Mouse (Mus musculus) hindbrain, embryonic 14.5 days (tissue): Measurements from ENCODE around the gene Sirt5. TPM values are rescaled to one million over a fixed set of nuclear protein-coding genes. Genes with fewer than 3 reads are reported as not detected.
A peak's percentile ranks its signal among the peaks of the same experiment; 100 is the strongest.

ENCODE experiments used
- ATAC-seq: fragments of 200-750 bp; cut with Nextera tagmentation; 2 replicates; pipeline ENCODE4 v1.8.0; 2017; ENCODE audit warnings: moderate number of reproducible peaks, mild to moderate bottlenecking, moderate TSS enrichment, moderate library complexity; ENCODE audit not compliant: low FRiP score
- DNase-seq: peaks from one replicate; pipeline ENCODE4 v3.0.0-alpha.2; 2015; ENCODE audit warnings: low spot score
- H3K27ac ChIP-seq: fragments of 300-500 bp; sonication (generic); 2 replicates; pipeline ENCODE4 v1.5.1; 2014; ENCODE audit warnings: mild to moderate bottlenecking, moderate library complexity
- H3K27me3 ChIP-seq: fragments of 300-500 bp; sonication (generic); 2 replicates; pipeline ENCODE4 v1.6.1; 2014; ENCODE audit warnings: mild to moderate bottlenecking, low read length, mixed read lengths; ENCODE audit not compliant: control insufficient read depth, insufficient read depth
- H3K36me3 ChIP-seq: fragments of 300-500 bp; sonication (generic); replicated peaks from 2 replicates; pipeline ENCODE4 v1.6.1; 2014; ENCODE audit not compliant: control insufficient read depth, insufficient read depth
- H3K4me1 ChIP-seq: fragments of 300-500 bp; sonication (generic); replicated peaks from 2 replicates; pipeline ENCODE4 v1.6.1; 2014; ENCODE audit warnings: antibody characterized with exemption, low read length, mixed read lengths; ENCODE audit not compliant: control insufficient read depth, insufficient read depth
- H3K4me2 ChIP-seq: fragments of 300-500 bp; sonication (generic); replicated peaks from 2 replicates; pipeline ENCODE4 v1.6.1; 2014; ENCODE audit warnings: mild to moderate bottlenecking, moderate library complexity
- H3K4me3 ChIP-seq: fragments of 300-500 bp; sonication (generic); replicated peaks from 2 replicates; pipeline ENCODE4 v1.5.1; 2014; ENCODE audit warnings: mild to moderate bottlenecking, low read length
- H3K9ac ChIP-seq: fragments of 300-500 bp; sonication (generic); 2 replicates; pipeline ENCODE4 v1.6.1; 2014
- H3K9me3 ChIP-seq: fragments of 300-500 bp; sonication (generic); 2 replicates; pipeline ENCODE4 v1.6.1; 2016; ENCODE audit warnings: low read length; ENCODE audit not compliant: control insufficient read depth
- WGBS: fragments of 180-500 bp; shearing (Covaris S2); extraction: QIAGEN DNeasy Blood & Tissue Kit; methylation state at CpG from one replicate; pipeline ENCODE4 v1.1.7; 2014; 5-methylcytosine and 5-hydroxymethylcytosine counted together
- polyA plus RNA-seq: library from polyadenylated mRNA; unstranded; fragments of >200 nt; fragmentation: Nextera tagmentation; extraction: Ambion mirVana; gene quantifications from 2 replicates; pipeline ENCODE4 v1.2.1, GENCODE M21; 2014

Sirt5 gene
- polyA plus RNA-seq = 30.3 and 30.5 TPM in 2 replicates

DNA sequence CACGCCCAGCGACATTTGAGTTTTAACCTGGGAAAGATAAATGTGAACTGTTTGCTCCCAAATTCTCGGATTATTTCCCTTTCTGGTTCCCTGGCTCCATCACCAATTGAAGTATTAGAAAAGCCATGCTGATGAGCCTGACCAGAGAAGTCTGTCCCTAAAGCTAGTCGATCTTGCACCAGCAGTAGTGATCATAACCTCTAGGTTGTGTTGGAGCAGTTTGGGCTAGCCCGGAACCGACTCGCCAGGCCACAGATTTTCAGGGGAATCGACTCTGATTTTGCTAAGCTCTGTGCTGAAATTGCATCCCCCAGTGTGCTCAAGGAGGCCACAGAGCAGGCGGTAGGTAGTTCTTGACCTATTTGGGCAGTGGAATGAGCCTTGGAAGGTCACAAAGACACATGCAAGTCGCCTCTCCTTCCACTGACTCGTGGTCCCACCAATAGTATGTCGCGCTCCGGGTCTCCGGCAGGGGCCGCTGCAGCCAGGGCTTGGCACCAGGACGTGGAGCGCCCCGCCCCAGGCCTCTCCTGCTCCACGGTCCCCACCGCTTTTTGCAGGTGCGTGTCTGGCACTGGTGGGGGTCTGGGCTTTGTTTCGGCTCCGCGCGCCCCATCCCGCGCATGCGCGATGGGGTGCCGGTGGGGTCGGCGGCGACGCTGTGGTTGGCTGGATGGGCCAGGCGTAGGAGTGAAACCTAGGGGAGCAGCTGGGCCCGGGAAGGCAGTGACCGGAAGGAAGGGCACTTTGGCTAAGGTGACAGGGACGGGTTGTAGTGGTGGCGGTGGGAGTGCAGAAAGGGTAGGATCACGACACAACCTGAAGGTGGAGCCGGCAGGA lies at the start of gene Sirt5:
Gene Sirt5, plus strand, starts transcription at position 512 of the 840 bp plus-strand sequence.
- Histone ChIP-seq H3K9me3 (no peaks in the 10 kb centered on the region), H3K4me2 (peak within 1 kb of the TSS; percentile 91), H3K27me3 (no peaks in the 10 kb centered on the region), H3K27ac (peak within 1 kb of the TSS; percentile 81), H3K36me3 (no peaks in the 10 kb centered on the region), H3K9ac (peak within 1 kb of the TSS; percentile 83), H3K4me1 (peaks cover 8% of the 10 kb centered on the region; the same call in 1 of the 2 replicates), H3K4me3 (peak within 1 kb of the TSS; percentile 65)
- peak; percentile 90 for DNase-seq
- peak; percentile 96 for ATAC-seq
- WGBS = 15% methylated on average over 42 of the region's 42 CpGs

- no peak overlapping the region for H3K27ac ChIP-seq
- no peak overlapping the region for H3K9ac ChIP-seq
- DNase-seq (no peak), ATAC-seq (no peak)
- WGBS = 87% methylated on average over 5 of the region's 5 CpGs
- H3K27me3 ChIP-seq = no peaks in the 10 kb centered on the region
- H3K4me1 ChIP-seq = no peaks in the 10 kb centered on the region
- H3K4me2 ChIP-seq = no peak overlapping the region
- no peaks in the 10 kb centered on the region for H3K36me3 ChIP-seq
- no peaks in the 10 kb centered on the region for H3K9me3 ChIP-seq
- H3K4me3 ChIP-seq = no peak overlapping the region
Measured at GRCm38 (mm10) chr13:43317411-43317810, 47.9 kb upstream of the Sirt5 start.

DNA sequence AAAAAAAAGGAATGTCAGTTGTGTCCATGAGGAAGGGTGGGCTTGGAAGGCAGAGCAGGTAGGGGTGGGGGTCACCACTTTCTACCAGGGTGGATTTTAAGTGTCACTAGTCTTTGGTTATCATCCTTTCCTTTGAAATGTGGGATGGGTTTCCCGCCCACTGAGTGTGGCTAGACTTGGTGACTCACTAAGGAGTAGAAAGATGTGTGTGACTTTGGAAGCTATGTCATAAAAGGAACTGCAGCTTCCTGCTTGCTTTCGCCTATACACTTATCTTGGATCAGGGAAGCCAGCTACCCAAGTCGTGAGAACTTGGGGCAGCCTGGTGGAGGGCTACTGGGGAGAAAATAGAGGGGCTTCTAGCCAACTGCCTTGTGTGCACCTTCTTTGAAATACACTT lies 45.9 kb upstream of the Sirt5 start:
- H3K9me3 ChIP-seq = no peaks in the 10 kb centered on the region
- H3K9ac ChIP-seq = no peak overlapping the region
- DNase-seq (no peak), ATAC-seq (no peak)
- H3K27me3 ChIP-seq = no peaks in the 10 kb centered on the region
- no peak overlapping the region for H3K27ac ChIP-seq
- WGBS = 82% methylated on average over 3 of the region's 3 CpGs
- no peaks in the 10 kb centered on the region for H3K4me1 ChIP-seq
- no peaks in the 10 kb centered on the region for H3K36me3 ChIP-seq
- no peak overlapping the region for H3K4me3 ChIP-seq
- H3K4me2 ChIP-seq = no peak overlapping the region

- no peaks in the 10 kb centered on the region for H3K36me3 ChIP-seq
- H3K4me1 ChIP-seq = no peaks in the 10 kb centered on the region
- H3K4me2 ChIP-seq = no peak overlapping the region
- no peaks in the 10 kb centered on the region for H3K27me3 ChIP-seq
- WGBS = 77% methylated on average over 2 of the region's 2 CpGs
- no peak for DNase-seq
- no peak overlapping the region for H3K9ac ChIP-seq
- no peaks in the 10 kb centered on the region for H3K9me3 ChIP-seq
- no peak for ATAC-seq
- H3K4me3 ChIP-seq = no peak overlapping the region
- no peak overlapping the region for H3K27ac ChIP-seq
Measured at GRCm38 (mm10) chr13:43321492-43321891, 43.8 kb upstream of the Sirt5 start.

DNA sequence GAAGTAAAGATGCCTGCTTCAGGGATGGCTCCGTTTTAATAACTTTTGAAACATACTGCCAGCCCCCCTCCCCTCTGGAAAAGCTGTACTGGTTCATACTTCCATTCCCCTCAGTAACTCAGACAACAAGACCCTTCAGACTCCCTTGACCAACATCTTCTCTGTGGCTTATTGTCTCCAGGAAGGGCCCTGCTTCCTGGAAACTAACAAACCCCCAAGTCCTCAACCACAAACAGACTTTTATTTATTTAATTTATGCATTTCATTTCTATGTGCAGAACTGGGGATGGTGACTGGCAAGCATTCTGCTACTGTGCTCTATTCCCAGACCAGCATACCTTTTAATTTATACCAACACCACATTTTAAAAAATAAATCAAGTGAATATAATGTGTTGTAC lies 39.9 kb upstream of the Sirt5 start:
- ATAC-seq = no peak

DNA sequence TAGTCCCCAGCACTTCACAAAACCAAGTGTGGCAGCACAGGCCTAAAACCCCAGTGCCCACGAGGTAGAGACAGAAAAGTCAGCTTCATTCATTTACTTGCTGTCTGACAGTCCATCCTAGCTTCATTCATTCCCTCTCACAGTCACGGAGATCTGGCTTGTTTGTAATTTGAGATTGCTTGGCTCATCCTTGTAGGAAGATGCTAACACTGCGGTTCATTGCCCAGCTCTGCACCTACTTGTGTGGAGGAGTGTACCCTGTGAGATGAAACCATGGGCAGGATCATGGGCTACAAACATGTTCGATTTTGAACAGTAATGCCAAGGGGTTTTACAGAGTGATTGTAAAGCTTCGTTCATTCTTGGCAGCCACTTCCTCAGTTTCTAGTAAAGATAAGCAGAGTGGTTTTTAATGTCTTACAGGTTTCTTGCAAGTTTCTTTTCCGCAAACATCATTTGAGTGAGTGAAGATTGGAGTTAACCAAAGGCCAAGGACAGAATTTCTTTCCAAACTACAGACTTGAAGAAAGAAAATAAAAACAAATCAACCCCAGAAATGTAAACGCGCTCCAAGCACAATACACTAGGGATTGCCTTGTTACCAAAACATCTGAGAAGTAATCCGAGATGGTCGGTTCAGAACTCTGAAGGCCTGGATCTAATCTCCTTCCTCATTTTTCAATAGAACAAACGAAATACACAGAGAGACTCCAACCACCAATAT lies 33.4 kb upstream of the Sirt5 start:
- no peaks in the 10 kb centered on the region for H3K36me3 ChIP-seq
- no peaks in the 10 kb centered on the region for H3K4me1 ChIP-seq
- H3K9me3 ChIP-seq = no peaks in the 10 kb centered on the region
- DNase-seq = no peak
- no peak overlapping the region for H3K9ac ChIP-seq
- 72% methylated on average over 11 of the region's 11 CpGs for WGBS
- no peak overlapping the region for H3K4me3 ChIP-seq
- no peaks in the 10 kb centered on the region for H3K27me3 ChIP-seq
- no peak for ATAC-seq
- H3K27ac ChIP-seq = no peak overlapping the region
- no peak overlapping the region for H3K4me2 ChIP-seq

More for the DNA sequence above, 39.9 kb upstream of the Sirt5 start:
- Histone ChIP-seq H3K4me3 (no peak overlapping the region), H3K4me2 (no peak overlapping the region), H3K27ac (no peak overlapping the region), H3K9ac (no peak overlapping the region), H3K4me1 (no peaks in the 10 kb centered on the region), H3K36me3 (no peaks in the 10 kb centered on the region), H3K27me3 (no peaks in the 10 kb centered on the region), H3K9me3 (no peaks in the 10 kb centered on the region)
- WGBS = 74% methylated on average over 1 of the region's 1 CpGs
- DNase-seq = no peak

DNA sequence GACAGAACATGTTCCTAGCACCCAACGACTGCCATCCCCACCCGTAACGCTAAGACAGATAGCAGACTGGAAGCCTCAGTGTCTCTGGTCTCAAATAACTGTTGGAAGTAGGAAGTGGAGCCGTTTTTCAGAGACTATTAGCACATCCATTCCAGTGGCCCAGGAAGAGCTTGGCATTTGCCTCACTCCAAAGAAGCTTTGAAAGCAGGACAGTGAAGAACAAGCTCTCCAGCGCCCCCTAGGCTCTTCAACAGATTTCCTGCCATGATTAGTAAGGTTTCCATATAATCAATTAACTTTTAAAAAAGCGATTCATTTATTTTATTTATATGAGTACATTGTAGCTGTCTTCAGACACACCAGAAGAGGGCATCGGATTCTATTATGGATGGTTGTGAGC lies 32.7 kb upstream of the Sirt5 start:
- Histone ChIP-seq H3K4me1 (no peaks in the 10 kb centered on the region), H3K27ac (no peak overlapping the region), H3K4me2 (no peak overlapping the region), H3K27me3 (no peaks in the 10 kb centered on the region), H3K4me3 (no peak overlapping the region), H3K9me3 (no peaks in the 10 kb centered on the region), H3K9ac (no peak overlapping the region), H3K36me3 (no peaks in the 10 kb centered on the region)
- no peak for ATAC-seq
- no peak for DNase-seq
- 51% methylated on average over 7 of the region's 7 CpGs for WGBS

DNA sequence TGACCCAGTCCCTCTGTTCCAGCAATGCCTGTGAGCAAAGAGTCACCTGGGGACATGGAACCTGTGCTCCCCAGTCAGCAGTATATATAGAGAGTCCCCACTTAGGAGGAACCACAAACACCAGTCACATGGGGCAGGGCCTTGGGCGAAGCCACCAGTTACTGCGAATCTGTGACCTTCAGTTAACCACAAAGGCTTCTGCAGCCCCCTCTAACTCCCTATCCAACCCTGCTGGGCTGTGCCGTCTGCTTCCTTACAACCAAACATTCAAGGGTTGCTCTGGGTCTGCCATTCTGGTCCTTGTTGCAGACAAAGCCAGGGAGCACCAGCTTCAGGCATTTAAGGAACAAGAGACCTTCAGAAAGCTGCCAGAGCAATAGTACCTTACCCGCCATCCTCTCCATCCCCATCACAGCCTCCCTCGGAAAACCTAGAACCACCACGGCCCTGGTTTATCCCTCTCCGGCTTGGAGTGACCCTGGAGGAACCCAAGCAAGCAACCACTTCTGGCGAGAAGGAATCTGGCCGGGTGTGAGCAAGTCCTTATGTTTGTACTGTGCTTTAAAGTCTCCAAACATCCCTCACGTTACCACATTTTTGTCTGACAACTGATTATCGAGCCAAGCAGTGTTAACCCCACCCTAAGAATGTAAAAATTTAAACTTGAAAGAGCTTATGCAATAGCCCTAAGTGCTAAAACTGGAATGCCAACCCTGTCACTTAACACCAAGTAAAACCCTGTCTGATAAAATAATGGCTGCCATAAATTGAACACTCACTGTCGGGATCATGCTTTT lies 28.7 kb upstream of the Sirt5 start:
- Histone ChIP-seq H3K36me3 (no peaks in the 10 kb centered on the region), H3K27me3 (no peaks in the 10 kb centered on the region), H3K27ac (no peak overlapping the region), H3K9ac (no peak overlapping the region), H3K4me2 (no peak overlapping the region), H3K4me1 (no peaks in the 10 kb centered on the region), H3K4me3 (no peak overlapping the region), H3K9me3 (no peaks in the 10 kb centered on the region)
- no peak for DNase-seq
- ATAC-seq = no peak
- 88% methylated on average over 12 of the region's 12 CpGs for WGBS

- Histone ChIP-seq H3K4me3 (no peak overlapping the region), H3K9me3 (no peaks in the 10 kb centered on the region), H3K9ac (no peak overlapping the region), H3K4me1 (no peaks in the 10 kb centered on the region), H3K36me3 (no peaks in the 10 kb centered on the region), H3K27ac (no peak overlapping the region), H3K27me3 (no peaks in the 10 kb centered on the region), H3K4me2 (no peak overlapping the region)
- no peak for DNase-seq
- no peak for ATAC-seq
- 95% methylated on average over 8 of the region's 8 CpGs for WGBS
Measured at GRCm38 (mm10) chr13:43338001-43338400, 27.3 kb upstream of the Sirt5 start.
